Mouse (Mus musculus) embryonic stem cell, embryonic (primary cell): Measurements from ENCODE around the gene Vil1.

ENCODE experiments used
- CTCF ChIA-PET, 4 experiments: fragments of 300-600 bp in 2 of 4; fragments of 350-600 bp in 2 of 4; sonication (Branson Sonifier 250); formaldehyde crosslinking; loops; one replicate each; lab custom pipeline; 2022; ENCODE audit warnings: inconsistent platforms in 2 of 4; lab: Charles Lee
- POLR2A ChIA-PET, 4 experiments: fragments of 300-600 bp in 2 of 4; fragments of 350-600 bp in 2 of 4; sonication (Branson Sonifier 250); formaldehyde crosslinking; loops; one replicate each; lab custom pipeline; 2022; ENCODE audit warnings: antibody characterized with exemption in 4 of 4, inconsistent platforms in 1 of 4; lab: Charles Lee

The Vil1 gene

GRCm38 (mm10) chr1:74408589-74409504, at the start of gene Vil1:
Gene Vil1 (plus strand): TSS chr1:74409376.
- POLR2A ChIA-PET = interaction anchor here in 3 of 4 experiments (0.7 to 2.4 kb wide), 8 partner anchors 10 to 81 kb away, joined by 3 to 11 read pairs (median 6); no protein-coding TSS in a partner anchor
- CTCF ChIA-PET = interaction anchor here in 3 of 4 experiments (0.6 to 1.3 kb wide), 6 partner anchors 10 to 58 kb away, joined by 3 to 5 read pairs (median 4); no protein-coding TSS in a partner anchor

- ChIA-PET POLR2A (interaction anchor here in 2 of 4 experiments (0.6 to 1.4 kb wide), 5 partner anchors 13 to 75 kb away, joined by 3 to 6 read pairs (median 3); partner anchors contain the start of genes Aamp (in 1 of the 2) and Pnkd (in 1 of the 2)), CTCF (interaction anchor here in 1 of 4 experiments (0.5 kb wide), 1 partner anchor 458 kb away, joined by 4 read pairs; no protein-coding TSS in a partner anchor)
These were observed 49.1 kb upstream of the Vil1 start for GRCm38 (mm10) chr1:74359952-74360517.

DNA sequence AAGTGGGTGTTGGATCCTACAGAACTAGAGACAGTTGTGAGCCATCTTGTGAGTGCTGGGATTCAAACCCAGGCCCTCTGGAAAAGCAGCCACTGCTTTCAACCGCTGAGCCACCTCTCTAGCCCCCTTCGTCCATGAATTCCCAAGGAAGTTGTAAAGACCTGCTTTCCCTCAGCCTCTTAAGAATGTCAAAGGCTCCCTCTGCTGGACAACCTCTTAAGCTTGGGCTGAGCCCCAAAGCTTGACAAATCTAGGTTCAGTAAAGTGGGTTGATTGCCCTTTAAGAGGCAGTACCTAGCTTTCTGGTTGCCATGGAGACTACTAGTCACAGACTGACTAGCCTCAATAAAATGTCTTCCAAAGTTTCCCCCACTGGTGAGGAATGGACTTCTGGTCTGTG, 47.4 kb upstream of the Vil1 start, which contains the start of gene Catip:
TSS of gene Catip (plus strand) at position 297 of the 400 bp plus-strand sequence.
- POLR2A ChIA-PET = interaction anchor here (0.6 to 3.5 kb wide), 27 partner anchors 8 to 155 kb away, joined by 3 to 15 read pairs (median 4); partner anchors contain the start of genes Aamp (in 2 of the 4), Pnkd (in 2 of the 4) and Slc11a1 (in 1 of the 4)
- CTCF ChIA-PET = interaction anchor here (0.5 to 2.4 kb wide), 64 partner anchors 8 to 460 kb away, joined by 3 to 19 read pairs (median 4); partner anchors contain the start of genes Aamp (in 3 of the 4), Pnkd (in 3 of the 4) and Ctdsp1 (in 1 of the 4)

DNA sequence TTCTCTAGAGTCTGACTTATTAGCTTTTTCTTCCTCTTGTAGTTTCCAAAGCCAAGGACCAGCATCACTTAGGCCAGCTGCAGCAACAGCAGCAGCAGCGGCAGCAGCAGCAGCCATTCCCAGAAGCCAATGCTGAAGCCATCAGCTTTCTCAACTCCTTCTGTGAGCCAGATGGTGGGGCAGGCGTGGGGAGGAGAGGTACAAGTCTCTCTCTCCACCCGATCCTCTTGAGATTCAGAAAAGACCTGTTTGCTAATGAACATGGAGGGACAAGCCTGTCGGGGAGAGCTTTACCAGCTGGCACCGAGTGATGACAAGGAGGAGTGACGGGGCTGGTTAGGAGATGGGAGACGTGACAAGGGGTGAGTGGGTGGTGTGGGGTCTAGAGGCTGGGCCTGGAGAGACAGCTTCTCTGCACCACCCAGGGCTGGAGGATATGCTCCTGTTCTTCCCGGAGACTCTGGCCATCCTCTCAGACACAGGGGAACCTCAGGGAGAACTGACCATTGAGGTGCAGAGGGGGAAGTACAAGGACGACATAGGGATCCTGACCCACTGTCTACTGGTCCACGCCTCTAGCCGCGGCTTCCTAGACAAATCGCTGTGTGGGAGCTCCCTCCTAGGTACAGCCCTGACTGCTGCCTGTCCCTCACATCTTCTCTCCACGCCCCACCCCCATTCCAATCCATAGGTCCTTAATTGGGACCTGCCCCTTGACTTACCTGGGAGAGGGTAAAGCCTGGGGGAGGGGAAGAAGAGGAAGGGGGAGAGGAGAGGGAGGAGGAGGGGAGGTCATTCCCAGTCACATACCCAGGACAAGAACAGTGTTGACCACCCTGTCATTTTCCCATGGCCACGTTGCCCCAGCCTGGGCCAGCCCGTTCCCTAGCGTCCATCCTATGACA, 46.6 kb upstream of the Vil1 start:
- ChIA-PET POLR2A (interaction anchor here (0.6 to 3.5 kb wide), 26 partner anchors 8 to 156 kb away, joined by 3 to 15 read pairs (median 4); partner anchors contain the start of genes Aamp (in 2 of the 4), Pnkd (in 2 of the 4) and Slc11a1 (in 1 of the 4)), CTCF (interaction anchor here (0.5 to 2.4 kb wide), 65 partner anchors 7 to 955 kb away, joined by 3 to 19 read pairs (median 4); partner anchors contain the start of genes Aamp (in 3 of the 4), Pnkd (in 3 of the 4), Ctdsp1 (in 1 of the 4) and Dnpep (in 1 of the 4))

- ChIA-PET CTCF (interaction anchor here in 1 of 4 experiments (2.2 kb wide), 1 partner anchor 37 kb away, joined by 9 read pairs; no protein-coding TSS in a partner anchor), POLR2A (interaction anchor here in 2 of 4 experiments (1.3 to 3.5 kb wide), 5 partner anchors 10 to 64 kb away, joined by 3 to 15 read pairs (median 4); no protein-coding TSS in a partner anchor)
These were observed 45.7 kb upstream of the Vil1 start for GRCm38 (mm10) chr1:74363437-74363836.

DNA sequence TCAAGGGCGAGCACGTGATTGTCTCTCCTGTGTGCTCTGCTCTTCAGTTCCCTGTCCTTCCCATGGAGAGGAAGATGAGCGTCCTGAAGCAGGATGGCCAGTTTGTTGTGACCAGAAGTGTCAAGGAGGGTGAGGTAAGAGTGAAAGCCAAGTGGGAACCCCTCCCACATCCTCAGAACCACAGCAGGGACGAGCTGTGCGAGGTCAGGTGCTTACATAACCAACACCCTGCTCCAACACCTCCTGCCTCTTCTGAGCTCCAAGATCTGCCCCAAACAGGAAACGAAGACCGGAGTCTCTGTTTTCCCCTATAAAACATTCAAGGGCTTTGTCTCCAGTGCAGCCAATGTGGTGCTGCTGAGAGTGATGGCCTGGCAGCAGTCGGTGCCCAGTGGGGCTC, 44.9 kb upstream of the Vil1 start:
- ChIA-PET POLR2A (interaction anchor here in 2 of 4 experiments (0.5 to 3.5 kb wide), 6 partner anchors 11 to 65 kb away, joined by 3 to 15 read pairs (median 3); no protein-coding TSS in a partner anchor), CTCF (interaction anchor here in 1 of 4 experiments (0.7 to 1.0 kb wide), 2 partner anchors 34 to 368 kb away, joined by 3 to 4 read pairs; no protein-coding TSS in a partner anchor)

- POLR2A ChIA-PET = interaction anchor here (0.6 to 2.0 kb wide), 11 partner anchors 8 to 422 kb away, joined by 3 to 12 read pairs (median 5); partner anchors contain the start of gene Ctdsp1 (in 1 of the 4)
- CTCF ChIA-PET = interaction anchor here in 3 of 4 experiments (0.6 to 1.4 kb wide), 4 partner anchors 9 to 41 kb away, joined by 3 to 4 read pairs (median 4); no protein-coding TSS in a partner anchor
These were observed 41.1 kb upstream of the Vil1 start for GRCm38 (mm10) chr1:74367886-74368645.

- ChIA-PET POLR2A (interaction anchor here in 3 of 4 experiments (0.5 to 2.1 kb wide), 11 partner anchors 8 to 266 kb away, joined by 3 to 9 read pairs (median 4); partner anchors contain the start of gene Catip (in 1 of the 3)), CTCF (interaction anchor here in 3 of 4 experiments (0.6 to 1.5 kb wide), 6 partner anchors 8 to 62 kb away, joined by 3 to 5 read pairs (median 4); partner anchors contain the start of gene Catip (in 2 of the 3))
These were observed 39.1 kb upstream of the Vil1 start for GRCm38 (mm10) chr1:74370040-74370439.

GRCm38 (mm10) chr1:74373372-74373771, 35.8 kb upstream of the Vil1 start:
- CTCF ChIA-PET = no interaction called here

GRCm38 (mm10) chr1:74374980-74375379, 34.2 kb upstream of the Vil1 start, which contains the start of gene Slc11a1:
Gene Slc11a1 (plus strand): TSS chr1:74375195.
- CTCF ChIA-PET = interaction anchor here in 1 of 4 experiments (1.1 kb wide), 1 partner anchor 10 kb away, joined by 3 read pairs; no protein-coding TSS in a partner anchor
- POLR2A ChIA-PET = interaction anchor here in 2 of 4 experiments (1.1 to 4.2 kb wide), 10 partner anchors 13 to 62 kb away, joined by 3 to 42 read pairs (median 6); partner anchors contain the start of gene Catip (in 1 of the 2)

More at GRCm38 (mm10) chr1:74373372-74373771, 35.8 kb upstream of the Vil1 start:
- POLR2A ChIA-PET = interaction anchor here in 2 of 4 experiments (1.1 to 4.2 kb wide), 5 partner anchors 11 to 64 kb away, joined by 3 to 42 read pairs (median 4); partner anchors contain the start of gene Catip (in 1 of the 2)

- CTCF ChIA-PET = interaction anchor here in 2 of 4 experiments (1.1 to 2.4 kb wide), 2 partner anchors 9 to 14 kb away, joined by 3 to 7 read pairs; partner anchors contain the start of gene Catip (in 1 of the 2)
- POLR2A ChIA-PET = interaction anchor here in 3 of 4 experiments (0.7 to 4.2 kb wide), 23 partner anchors 8 to 168 kb away, joined by 3 to 42 read pairs (median 7); partner anchors contain the start of genes Aamp (in 2 of the 3), Catip (in 2 of the 3) and Pnkd (in 2 of the 3)
These were observed 33.6 kb upstream of the Vil1 start for GRCm38 (mm10) chr1:74375561-74375960.

GRCm38 (mm10) chr1:74376396-74376795, 32.8 kb upstream of the Vil1 start:
- ChIA-PET CTCF (interaction anchor here in 2 of 4 experiments (0.8 to 2.4 kb wide), 8 partner anchors 8 to 92 kb away, joined by 4 to 9 read pairs (median 6); partner anchors contain the start of genes Catip (in 2 of the 2), Aamp (in 1 of the 2) and Pnkd (in 1 of the 2)), POLR2A (interaction anchor here (0.5 to 4.2 kb wide), 41 partner anchors 8 to 1553 kb away, joined by 3 to 42 read pairs (median 4); partner anchors contain the start of genes Aamp (in 2 of the 4), Catip (in 2 of the 4) and Pnkd (in 2 of the 4))

GRCm38 (mm10) chr1:74379058-74379504, 30.1 kb upstream of the Vil1 start:
- ChIA-PET CTCF (interaction anchor here in 3 of 4 experiments (0.6 to 1.3 kb wide), 7 partner anchors 9 to 265 kb away, joined by 3 to 9 read pairs (median 5); partner anchors contain the start of gene Catip (in 1 of the 3)), POLR2A (interaction anchor here in 3 of 4 experiments (0.7 to 2.1 kb wide), 7 partner anchors 8 to 94 kb away, joined by 3 to 10 read pairs (median 7); partner anchors contain the start of genes Catip (in 2 of the 3), Aamp (in 1 of the 3) and Pnkd (in 1 of the 3))

- CTCF ChIA-PET = no interaction called here
These were observed 28.7 kb upstream of the Vil1 start for GRCm38 (mm10) chr1:74380484-74380883.

More at GRCm38 (mm10) chr1:74380484-74380883, 28.7 kb upstream of the Vil1 start:
- POLR2A ChIA-PET = interaction anchor here in 2 of 4 experiments (0.6 to 2.1 kb wide), 10 partner anchors 9 to 289 kb away, joined by 3 to 10 read pairs (median 3); partner anchors contain the start of genes Aamp (in 1 of the 2) and Pnkd (in 1 of the 2)
